Mouse (Mus musculus): Measurements from ENCODE around the gene Arhgef2.
A peak's percentile ranks its signal among the peaks of the same experiment; 100 is the strongest.
"Not testable (repeated sequence)": the region's sequence is repeated elsewhere in the genome, so short reads cannot be mapped to it uniquely, and the experiment has no call there.

Gene Arhgef2

GRCm38 (mm10) chr3:88605666-88606065 is at the start of gene Arhgef2:
TSS of gene Arhgef2 (plus strand) at chr3:88605966.
- not testable (repeated sequence) for DNase-seq (ENCODE audit: low spot score in 2 of 2)

- DNase-seq (ENCODE audit: low spot score in 2 of 2): no peak
Measured at GRCm38 (mm10) chr3:88556616-88557015, 49.1 kb upstream of the Arhgef2 start.

- DNase-seq (ENCODE audit: low spot score in 2 of 2): no peak
Measured at GRCm38 (mm10) chr3:88559596-88559995, 46.2 kb upstream of the Arhgef2 start.

- DNase-seq (ENCODE audit: low spot score in 2 of 2): no peak
Measured at GRCm38 (mm10) chr3:88561989-88562388, 43.8 kb upstream of the Arhgef2 start.

- no peak for DNase-seq (ENCODE audit: low spot score in 2 of 2)
Measured at GRCm38 (mm10) chr3:88563442-88563841, 42.3 kb upstream of the Arhgef2 start.

- no peak for DNase-seq (ENCODE audit: low spot score in 2 of 2)
Measured at GRCm38 (mm10) chr3:88563966-88564365, 41.8 kb upstream of the Arhgef2 start.

GRCm38 (mm10) chr3:88566116-88566515 is 39.6 kb upstream of the Arhgef2 start:
- DNase-seq (ENCODE audit: low spot score in 2 of 2): no peak

GRCm38 (mm10) chr3:88566536-88567061 is 39.2 kb upstream of the Arhgef2 start:
- DNase-seq (ENCODE audit: low spot score in 2 of 2): no peak

- DNase-seq (ENCODE audit: low spot score in 2 of 2): peak in 1 of 2 experiments; percentile 48
Measured at GRCm38 (mm10) chr3:88567892-88568291, 37.9 kb upstream of the Arhgef2 start.

GRCm38 (mm10) chr3:88568615-88569014 is 37.2 kb upstream of the Arhgef2 start:
- no peak for DNase-seq (ENCODE audit: low spot score in 2 of 2)

- DNase-seq (ENCODE audit: low spot score in 2 of 2): no peak
Measured at GRCm38 (mm10) chr3:88569093-88569492, 36.7 kb upstream of the Arhgef2 start.

- peak in 1 of 2 experiments; percentile 54 for DNase-seq (ENCODE audit: low spot score in 2 of 2)
Measured at GRCm38 (mm10) chr3:88569694-88570093, 36.1 kb upstream of the Arhgef2 start.

- DNase-seq (ENCODE audit: low spot score in 2 of 2): no peak
Measured at GRCm38 (mm10) chr3:88570341-88570740, 35.4 kb upstream of the Arhgef2 start.

GRCm38 (mm10) chr3:88571856-88572255 is 33.9 kb upstream of the Arhgef2 start:
- no peak for DNase-seq (ENCODE audit: low spot score in 2 of 2)

GRCm38 (mm10) chr3:88572835-88573234 is 32.9 kb upstream of the Arhgef2 start:
- no peak for DNase-seq (ENCODE audit: low spot score in 2 of 2)

GRCm38 (mm10) chr3:88573810-88574209 is 32.0 kb upstream of the Arhgef2 start:
- no peak for DNase-seq (ENCODE audit: low spot score in 2 of 2)

- no peak for DNase-seq (ENCODE audit: low spot score in 2 of 2)
Measured at GRCm38 (mm10) chr3:88575540-88575939, 30.2 kb upstream of the Arhgef2 start, which contains the start of gene Ssr2. TSS of gene Ssr2 (plus strand) at chr3:88575876.

GRCm38 (mm10) chr3:88577846-88578245 is 27.9 kb upstream of the Arhgef2 start:
- not testable (repeated sequence) for DNase-seq (ENCODE audit: low spot score in 2 of 2)

- no peak for DNase-seq (ENCODE audit: low spot score in 2 of 2)
Measured at GRCm38 (mm10) chr3:88578498-88579424, 27.0 kb upstream of the Arhgef2 start.

GRCm38 (mm10) chr3:88579454-88580117 is 26.2 kb upstream of the Arhgef2 start:
- peak; percentile 68 to 77 for DNase-seq (ENCODE audit: low spot score in 2 of 2)

GRCm38 (mm10) chr3:88585769-88586168 is 20.0 kb upstream of the Arhgef2 start:
- DNase-seq (ENCODE audit: low spot score in 2 of 2): no peak

- no peak for DNase-seq (ENCODE audit: low spot score in 2 of 2)
Measured at GRCm38 (mm10) chr3:88586640-88587039, 19.1 kb upstream of the Arhgef2 start.

Measured in urinary bladder, postnatal 36 days (tissue).